Comparison of ENCODE assay signal across 9 mouse cellular contexts in genomic region chr8:61700298-61700697, GRCm38 (mm10).
DNase-seq lines count a peak whose midpoint lies in the region; ATAC-seq and TF ChIP-seq lines count a peak whose summit lies in the region.
"Had no signal": no experiment of that assay in that cellular context is flagged by ENCODE, and none has a peak within 500 bp of the region (broad histone marks: within the 10 kb centered on the region; RNA-seq: fewer than 3 reads in every experiment).

No protein-coding gene starts in this region.

- 0 out of 2 replicates have a peak, but pooled peaks have one; percentile 27 for ATAC-seq in forebrain, embryonic 11.5 days (replicated peaks; ENCODE audit: low FRiP score)
- ATAC-seq in midbrain, postnatal 0 days (ENCODE audit: low FRiP score), result no peak
- no peak for ATAC-seq in midbrain, embryonic 14.5 days (ENCODE audit: low FRiP score, low TSS enrichment)
- peak; percentile 62; the same call in 1 of the 2 replicates for ATAC-seq in granulocyte monocyte progenitor cell, adult 5-6 weeks (replicated peaks; ENCODE audit: poor library complexity, severe bottlenecking)

- no peak overlapping the region for H3K9ac ChIP-seq in forebrain, embryonic 11.5 days (ENCODE audit: low read length)
- H3K9ac ChIP-seq in midbrain, postnatal 0 days (replicated peaks; ENCODE audit: low read length, poor library complexity, severe bottlenecking), result no peak overlapping the region
- H3K9ac ChIP-seq in midbrain, embryonic 14.5 days (replicated peaks; ENCODE audit: low read length), result no peak overlapping the region

- peaks cover 10% of the 10 kb centered on the region; the same call in 1 of the 2 replicates for H3K4me1 ChIP-seq in forebrain, embryonic 11.5 days (replicated peaks; ENCODE audit: control insufficient read depth, insufficient read depth, low read length)
- peaks cover 36% of the 10 kb centered on the region for H3K4me1 ChIP-seq in forebrain, embryonic 10.5 days
- H3K4me1 ChIP-seq in midbrain, postnatal 0 days (ENCODE audit: insufficient read depth, low read length), result no peaks in the 10 kb centered on the region
- no peaks in the 10 kb centered on the region; the same call in 1 of the 2 replicates for H3K4me1 ChIP-seq in midbrain, embryonic 14.5 days (ENCODE audit: control insufficient read depth, insufficient read depth, low read length)

- no peak for DNase-seq in forebrain, embryonic 11.5 days (ENCODE audit: low spot score)
- no peak for DNase-seq in forebrain, embryonic 10.5 days (ENCODE audit: extremely low spot score, low spot score)
- no peak for DNase-seq in midbrain, postnatal 0 days (ENCODE audit: low spot score)
- DNase-seq in midbrain, embryonic 14.5 days, result no peak
- peak; percentile 36 for DNase-seq in thymus, postnatal 14 days
- DNase-seq in spleen, adult 12 weeks (ENCODE audit: low spot score), result no peak
- DNase-seq in right cerebral cortex, postnatal 25 days, result no peak

- H3K4me2 ChIP-seq in forebrain, embryonic 11.5 days (ENCODE audit: low read depth, low read length, severe bottlenecking), result no peak overlapping the region
- no peak overlapping the region for H3K4me2 ChIP-seq in midbrain, postnatal 0 days (ENCODE audit: low read depth, low read length, poor library complexity, severe bottlenecking)
- no peak overlapping the region for H3K4me2 ChIP-seq in midbrain, embryonic 14.5 days (ENCODE audit: low read length)

- no peaks in the 10 kb centered on the region for H3K27me3 ChIP-seq in forebrain, embryonic 11.5 days (ENCODE audit: control insufficient read depth, insufficient read depth, low read length)
- H3K27me3 ChIP-seq in forebrain, embryonic 10.5 days (ENCODE audit: poor library complexity, severe bottlenecking), result no peaks in the 10 kb centered on the region
- no peaks in the 10 kb centered on the region for H3K27me3 ChIP-seq in midbrain, postnatal 0 days (ENCODE audit: insufficient read depth, low read length)
- H3K27me3 ChIP-seq in midbrain, embryonic 14.5 days (ENCODE audit: control insufficient read depth, insufficient read depth, low read length), result no peaks in the 10 kb centered on the region
- H3K27me3 ChIP-seq: megakaryocyte, embryonic 14.5 days had no signal

- 84% methylated on average over 1 of the region's 1 CpGs for WGBS in forebrain, embryonic 11.5 days
- WGBS in forebrain, embryonic 10.5 days, result 89% methylated on average over 1 of the region's 1 CpGs
- 84% methylated on average over 1 of the region's 1 CpGs for WGBS in midbrain, postnatal 0 days
- WGBS in midbrain, embryonic 14.5 days, result 97% methylated on average over 1 of the region's 1 CpGs

- H3K36me3 ChIP-seq in forebrain, embryonic 11.5 days (ENCODE audit: control insufficient read depth, insufficient read depth, low read length), result no peaks in the 10 kb centered on the region; the same call in 1 of the 2 replicates
- H3K36me3 ChIP-seq in forebrain, embryonic 10.5 days (replicated peaks), result peaks cover 38% of the 10 kb centered on the region
- no peaks in the 10 kb centered on the region for H3K36me3 ChIP-seq in midbrain, postnatal 0 days (ENCODE audit: insufficient read depth, low read length)
- H3K36me3 ChIP-seq in midbrain, embryonic 14.5 days (ENCODE audit: control insufficient read depth, insufficient read depth, low read length), result no peaks in the 10 kb centered on the region

- H3K27ac ChIP-seq in forebrain, embryonic 11.5 days (ENCODE audit: low read depth, low read length), result no peak overlapping the region
- H3K27ac ChIP-seq in forebrain, embryonic 10.5 days, result no peak overlapping the region
- no peak overlapping the region for H3K27ac ChIP-seq in midbrain, postnatal 0 days (ENCODE audit: low read depth, low read length)
- no peak overlapping the region for H3K27ac ChIP-seq in midbrain, embryonic 14.5 days (replicated peaks; ENCODE audit: low read depth, low read length)

- no peak overlapping the region for H3K4me3 ChIP-seq in forebrain, embryonic 11.5 days (ENCODE audit: low read depth, low read length)
- H3K4me3 ChIP-seq in forebrain, embryonic 10.5 days, result no peak overlapping the region
- no peak overlapping the region for H3K4me3 ChIP-seq in midbrain, postnatal 0 days (ENCODE audit: low read depth, low read length)
- no peak overlapping the region for H3K4me3 ChIP-seq in midbrain, embryonic 14.5 days (replicated peaks; ENCODE audit: low read depth, low read length)
- H3K4me3 ChIP-seq: megakaryocyte, embryonic 14.5 days had no signal

- H3K9me3 ChIP-seq in forebrain, embryonic 11.5 days (ENCODE audit: control insufficient read depth, low read length), result no peaks in the 10 kb centered on the region
- H3K9me3 ChIP-seq in forebrain, embryonic 10.5 days, result 0 out of 2 replicates have a peak, but pooled peaks cover 5% of the 10 kb centered on the region
- no peaks in the 10 kb centered on the region for H3K9me3 ChIP-seq in midbrain, postnatal 0 days (ENCODE audit: low read length)
- no peaks in the 10 kb centered on the region for H3K9me3 ChIP-seq in midbrain, embryonic 14.5 days (ENCODE audit: control insufficient read depth, low read length)

- peak; percentile 51 for TF ChIP-seq CTCF in midbrain, postnatal 0 days (IDR thresholded peaks at IDR 0.05)

Comparison
In these comparisons a context has a peak if more than half of its experiments do, and no peak if none do; other contexts are left out.
1. ATAC-seq: peak in forebrain, embryonic 11.5 days (single experiment) and granulocyte monocyte progenitor cell, adult 5-6 weeks (single experiment); none in midbrain, postnatal 0 days (single experiment) and midbrain, embryonic 14.5 days (single experiment).